Mouse (Mus musculus): Measurements from ENCODE around the gene Btnl2.

The Btnl2 gene

DNA sequence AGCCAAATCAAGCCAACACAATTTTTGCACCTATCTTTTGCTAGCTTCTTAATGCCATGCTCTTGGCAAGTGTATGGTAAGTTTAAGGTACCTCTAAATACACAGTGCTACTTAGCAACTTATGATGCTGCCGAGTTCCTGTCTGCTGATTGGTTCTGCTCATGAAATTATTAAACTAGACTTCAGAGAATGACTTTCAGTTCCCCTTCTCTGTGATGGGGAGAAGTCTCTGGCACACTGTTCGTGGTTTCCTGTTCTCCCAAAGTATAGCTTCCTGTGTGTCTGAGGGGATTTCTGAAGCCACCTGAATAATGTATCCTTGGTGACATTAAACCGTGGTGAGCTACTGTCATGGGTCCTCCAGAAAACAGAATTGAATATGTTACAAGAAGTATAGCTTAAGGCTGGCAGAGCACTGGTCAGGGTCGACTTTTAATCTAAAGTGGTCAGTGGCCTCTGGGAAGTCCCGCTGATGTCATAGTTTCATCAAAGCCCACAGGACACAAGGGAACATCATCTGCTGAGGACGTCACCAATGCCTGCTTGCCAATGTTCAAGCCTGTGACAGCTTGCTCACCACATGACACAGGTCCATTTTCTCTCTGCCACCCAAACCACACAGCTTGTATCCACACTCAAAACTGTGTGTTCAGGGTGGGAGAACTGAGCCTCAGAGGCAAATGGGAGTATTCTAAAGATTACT, 6.9 kb upstream of the Btnl2 start:
- no peak for DNase-seq (ENCODE audit: extremely low spot score, low spot score)

DNA sequence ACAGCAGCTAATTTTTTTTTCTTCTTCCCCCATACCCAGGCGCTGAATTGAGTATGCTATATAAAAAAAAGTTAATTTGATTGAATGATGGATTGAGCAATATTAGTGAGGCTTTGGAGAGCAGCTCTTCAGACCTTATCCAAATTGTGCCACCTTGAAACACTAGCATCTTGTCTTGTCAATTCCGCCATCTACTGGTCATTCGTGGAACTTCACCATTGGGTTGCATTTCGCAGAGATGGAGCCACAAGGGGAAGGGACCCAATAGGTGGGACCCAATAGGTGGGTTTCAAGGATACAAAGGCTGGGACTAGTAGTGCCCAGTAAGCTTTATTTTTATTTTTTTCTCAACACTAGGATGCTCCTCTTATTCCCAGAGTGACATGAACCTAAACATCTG, 5.2 kb upstream of the Btnl2 start:
- DNase-seq (ENCODE audit: extremely low spot score, low spot score), result peak; percentile 84

DNA sequence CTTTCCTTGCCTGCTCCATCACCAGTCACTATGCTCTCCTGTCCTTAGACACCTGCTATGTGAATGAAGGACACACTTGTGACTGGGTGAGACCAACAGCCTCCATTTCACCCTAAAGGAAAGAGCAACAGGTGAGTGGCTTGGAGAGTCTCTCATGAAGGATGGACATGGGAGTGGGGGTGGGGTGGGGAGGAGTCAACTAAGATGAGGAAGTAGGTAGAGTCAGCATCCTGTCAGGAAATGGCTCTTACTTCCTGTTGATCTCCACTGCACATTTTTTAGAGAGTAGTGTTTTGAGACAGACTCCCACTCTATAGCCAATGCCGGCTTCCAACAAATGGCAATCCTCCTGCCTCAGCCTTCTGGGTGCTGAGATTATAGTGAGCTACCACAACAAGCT, 318 bp downstream of the Btnl2 start:
- no peak for DNase-seq (ENCODE audit: extremely low spot score, low spot score)

DNA sequence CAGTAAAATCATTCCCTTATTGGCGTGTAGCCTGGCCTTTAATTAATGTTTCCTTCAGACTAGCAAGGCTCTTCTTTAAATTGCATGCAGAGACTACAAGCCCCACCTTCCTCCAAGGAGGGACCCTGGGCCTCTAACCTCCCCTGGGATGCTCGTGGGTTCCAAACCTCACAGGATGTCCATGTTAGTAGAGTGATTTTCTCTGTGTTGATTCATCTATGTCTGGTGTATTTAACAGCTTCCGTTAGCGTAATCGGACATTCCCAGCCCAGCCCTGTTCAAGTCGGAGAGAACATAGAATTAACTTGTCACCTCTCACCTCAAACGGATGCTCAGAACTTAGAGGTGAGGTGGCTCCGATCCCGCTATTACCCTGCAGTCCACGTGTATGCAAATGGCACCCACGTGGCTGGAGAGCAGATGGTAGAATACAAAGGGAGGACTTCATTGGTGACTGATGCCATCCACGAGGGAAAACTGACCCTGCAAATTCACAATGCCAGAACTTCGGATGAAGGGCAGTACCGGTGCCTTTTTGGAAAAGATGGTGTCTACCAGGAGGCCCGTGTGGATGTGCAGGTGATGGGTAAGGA, 8.4 kb downstream of the Btnl2 start:
- DNase-seq (ENCODE audit: extremely low spot score, low spot score), result no peak

DNA sequence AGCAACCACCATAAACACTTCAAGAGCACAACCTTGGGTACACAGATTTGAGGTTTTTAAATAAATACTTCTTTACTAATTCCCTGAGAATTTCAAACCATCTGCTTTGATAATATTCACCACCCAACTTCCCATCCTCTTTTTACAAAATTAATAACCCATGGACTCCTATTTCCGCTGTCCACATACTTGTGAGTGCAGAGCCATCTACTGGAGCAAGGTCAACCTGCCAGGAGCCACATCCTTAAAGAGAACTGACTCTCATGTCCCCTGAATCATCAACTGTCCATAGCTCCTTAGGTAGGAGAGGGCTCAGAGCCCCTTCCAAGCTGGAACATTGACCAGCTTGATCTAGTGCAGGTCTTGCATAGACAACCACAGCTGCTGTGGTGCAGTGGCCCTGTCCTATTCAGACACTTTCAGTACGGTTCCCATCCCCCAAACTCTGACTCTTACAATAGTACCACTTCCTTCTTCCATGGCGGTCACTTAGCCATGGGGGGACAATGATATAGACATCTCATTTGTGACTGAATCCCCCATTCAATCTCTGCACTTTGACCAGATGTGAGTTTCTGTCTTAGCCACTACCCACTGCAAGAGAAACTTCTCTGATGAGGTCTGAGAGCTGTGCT, 9.2 kb downstream of the Btnl2 start:
- DNase-seq (ENCODE audit: extremely low spot score, low spot score), result no peak

DNA sequence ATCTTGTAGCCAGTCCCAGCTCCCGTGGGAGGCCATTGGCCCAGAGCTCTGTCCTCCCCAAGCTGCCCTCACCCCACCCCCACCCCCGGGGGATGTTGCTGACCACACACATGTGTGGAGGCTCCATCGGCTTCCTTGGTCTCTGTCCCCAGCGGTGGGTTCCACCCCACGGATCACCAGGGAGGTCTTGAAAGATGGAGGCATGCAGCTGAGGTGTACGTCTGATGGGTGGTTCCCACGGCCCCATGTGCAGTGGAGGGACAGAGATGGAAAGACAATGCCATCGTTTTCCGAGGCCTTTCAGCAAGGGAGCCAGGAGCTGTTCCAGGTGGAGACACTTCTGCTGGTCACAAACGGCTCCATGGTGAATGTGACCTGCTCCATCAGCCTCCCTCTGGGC, 10.4 kb downstream of the Btnl2 start:
- no peak for DNase-seq (ENCODE audit: extremely low spot score, low spot score)

DNA sequence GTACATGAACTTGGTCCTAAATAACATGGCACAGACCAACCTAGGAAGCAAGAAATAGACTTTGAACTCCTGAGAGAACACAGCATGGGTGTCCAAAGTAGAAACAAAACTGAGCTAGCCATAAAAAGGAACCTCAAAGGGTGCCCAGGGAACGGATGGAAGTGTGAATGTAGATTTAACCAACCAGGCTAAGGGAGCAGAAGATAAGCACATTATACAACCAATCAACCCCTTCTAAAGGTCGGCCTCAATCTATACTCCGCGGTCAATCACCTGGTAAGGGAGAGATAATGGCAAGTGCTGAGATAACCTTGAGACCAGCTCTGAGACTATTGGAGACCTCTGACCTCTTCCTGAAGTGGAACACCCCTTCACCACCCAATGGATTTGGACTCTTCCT, 15.9 kb downstream of the Btnl2 start:
- DNase-seq (ENCODE audit: extremely low spot score, low spot score), result no peak

DNA sequence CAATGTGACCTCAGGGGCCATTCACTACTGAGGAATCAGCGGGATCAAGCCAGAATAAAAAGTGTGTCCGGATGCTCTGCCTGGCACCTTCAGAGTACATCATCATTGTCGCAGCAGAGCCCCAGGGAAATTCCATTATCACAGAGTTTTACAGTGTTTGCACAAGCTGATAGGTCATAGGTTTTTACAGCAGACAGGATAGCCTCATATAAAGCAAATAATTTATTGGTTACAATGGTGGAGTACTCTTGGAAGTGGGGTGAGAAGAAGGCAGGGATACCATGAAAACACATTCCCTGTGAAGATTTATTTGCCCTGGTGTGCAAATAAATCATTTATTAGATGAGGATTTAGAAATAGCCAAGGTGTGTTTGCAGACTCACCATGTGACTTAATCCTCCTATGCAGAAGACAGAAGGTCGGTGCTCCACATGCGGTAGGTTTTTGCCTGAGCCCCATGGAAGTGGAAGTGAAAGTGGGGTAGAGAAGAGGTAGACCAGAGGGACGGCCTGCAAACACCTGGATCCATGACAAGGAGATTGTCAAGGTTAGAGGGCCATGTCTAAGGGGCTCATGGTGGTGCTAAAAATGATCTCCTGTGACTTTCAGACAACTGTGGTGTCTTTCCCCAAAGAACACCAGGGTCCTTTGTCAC, 18.6 kb downstream of the Btnl2 start:
- DNase-seq (ENCODE audit: extremely low spot score, low spot score), result no peak

DNA sequence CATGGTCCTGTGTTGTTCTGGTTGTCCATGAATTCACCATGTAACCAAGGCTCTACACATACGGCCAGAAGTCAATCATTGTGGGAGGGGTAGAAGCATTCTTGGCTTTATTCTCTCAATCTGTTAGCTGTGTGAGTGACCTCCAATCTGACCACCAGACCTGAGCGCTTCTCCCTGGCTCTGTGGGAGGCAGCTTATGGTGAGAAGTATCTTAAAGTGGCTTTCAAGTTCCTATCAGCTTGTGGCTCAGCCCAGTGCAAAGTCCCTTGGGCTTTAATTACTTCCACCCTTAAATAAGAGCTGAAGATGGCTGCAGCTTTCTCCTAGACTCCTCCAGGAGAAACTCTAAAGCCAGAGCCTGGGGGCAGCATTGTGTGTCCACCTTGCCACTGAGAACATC, 22.2 kb downstream of the Btnl2 start, which contains the start of gene Btnl1:
Gene Btnl1 (plus strand): TSS at position 286 of the 400 bp plus-strand sequence.
- DNase-seq (ENCODE audit: extremely low spot score, low spot score), result no peak

DNA sequence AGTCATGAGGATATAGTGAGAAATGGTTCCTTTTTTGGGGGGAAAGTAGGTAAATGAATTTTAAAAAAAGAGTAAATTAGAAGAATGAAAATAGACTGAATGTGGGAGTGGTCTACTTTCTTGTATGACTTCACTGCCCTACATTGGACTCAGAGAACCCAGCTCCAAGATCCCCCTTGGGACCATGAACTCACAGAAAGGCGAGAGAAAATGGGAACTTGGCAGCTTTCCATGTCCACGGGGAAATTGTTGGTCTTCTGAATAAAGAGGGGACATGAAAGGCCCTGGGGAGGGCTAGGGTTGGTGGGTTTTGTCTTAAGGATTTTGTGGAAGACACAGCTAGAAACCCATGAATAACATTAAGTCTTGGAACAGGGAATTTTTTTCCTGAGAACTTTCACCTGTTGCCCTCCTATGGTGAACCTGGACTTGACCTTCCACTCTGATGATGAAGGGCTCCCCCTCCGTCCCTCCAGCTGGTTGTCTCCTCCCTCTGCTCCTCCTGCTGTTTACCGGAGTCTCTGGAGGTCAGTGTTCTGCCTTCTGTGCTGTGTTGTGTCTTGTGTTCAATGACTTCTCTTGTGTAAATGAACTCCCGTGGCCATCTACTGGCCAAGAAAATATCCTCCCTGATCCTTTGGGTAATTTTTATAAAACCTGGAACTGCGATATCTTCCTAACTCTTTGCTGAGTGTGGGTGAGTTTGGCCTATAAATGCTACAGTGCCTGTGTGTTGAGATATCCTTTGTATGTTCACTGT, 23.0 kb downstream of the Btnl2 start:
- DNase-seq (ENCODE audit: extremely low spot score, low spot score), result no peak

DNA sequence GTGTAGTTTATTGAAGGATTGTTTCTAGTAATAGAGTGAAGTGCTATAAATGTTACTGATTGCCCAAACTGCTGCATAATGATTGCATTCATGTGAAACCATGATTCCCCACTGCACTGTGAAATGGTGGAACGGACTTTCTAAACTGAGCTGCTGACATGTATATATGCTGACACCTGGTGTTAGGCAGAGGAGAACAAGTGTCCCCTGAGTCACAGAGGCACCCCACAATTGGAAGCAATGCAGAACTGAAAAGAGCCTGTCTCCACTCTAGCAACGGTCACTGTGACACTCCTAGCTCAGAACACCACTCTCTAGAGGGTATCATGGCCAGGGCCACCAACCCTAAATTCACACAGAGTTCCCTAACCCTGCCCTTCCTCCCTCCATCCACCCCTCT, 24.1 kb downstream of the Btnl2 start:
- no peak for DNase-seq (ENCODE audit: extremely low spot score, low spot score)

DNA sequence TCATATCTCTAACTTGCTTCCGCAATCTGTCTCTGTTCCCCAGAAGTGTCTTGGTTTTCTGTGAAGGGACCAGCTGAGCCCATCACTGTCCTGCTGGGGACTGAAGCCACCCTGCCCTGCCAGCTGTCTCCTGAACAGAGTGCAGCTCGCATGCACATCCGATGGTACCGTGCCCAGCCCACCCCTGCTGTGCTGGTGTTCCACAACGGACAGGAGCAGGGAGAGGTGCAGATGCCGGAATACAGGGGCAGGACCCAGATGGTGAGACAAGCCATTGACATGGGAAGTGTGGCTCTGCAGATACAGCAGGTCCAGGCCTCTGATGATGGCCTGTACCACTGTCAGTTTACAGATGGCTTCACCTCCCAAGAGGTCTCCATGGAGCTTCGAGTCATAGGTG, 24.8 kb downstream of the Btnl2 start:
- no peak for DNase-seq (ENCODE audit: extremely low spot score, low spot score)

DNA sequence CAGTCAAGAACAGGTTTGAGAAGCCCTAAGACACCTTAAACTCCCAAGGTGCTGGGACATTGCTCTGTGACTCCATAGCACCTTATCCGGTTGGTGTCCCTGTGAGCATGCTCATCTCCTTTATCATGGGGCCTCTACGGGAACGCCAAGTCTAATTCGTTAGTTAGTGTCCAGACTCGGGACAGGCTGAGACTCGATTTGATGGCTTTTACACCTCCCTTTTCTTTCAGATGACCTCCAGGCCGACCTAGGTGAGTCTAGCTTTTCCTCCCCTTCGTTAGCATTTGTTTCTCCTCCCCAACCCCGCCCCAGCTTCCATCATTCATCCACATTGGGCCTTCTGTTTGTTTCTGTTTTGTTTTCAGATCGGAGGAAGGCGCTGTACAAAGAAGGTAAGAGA, 27.3 kb downstream of the Btnl2 start:
- no peak for DNase-seq (ENCODE audit: extremely low spot score, low spot score)

DNA sequence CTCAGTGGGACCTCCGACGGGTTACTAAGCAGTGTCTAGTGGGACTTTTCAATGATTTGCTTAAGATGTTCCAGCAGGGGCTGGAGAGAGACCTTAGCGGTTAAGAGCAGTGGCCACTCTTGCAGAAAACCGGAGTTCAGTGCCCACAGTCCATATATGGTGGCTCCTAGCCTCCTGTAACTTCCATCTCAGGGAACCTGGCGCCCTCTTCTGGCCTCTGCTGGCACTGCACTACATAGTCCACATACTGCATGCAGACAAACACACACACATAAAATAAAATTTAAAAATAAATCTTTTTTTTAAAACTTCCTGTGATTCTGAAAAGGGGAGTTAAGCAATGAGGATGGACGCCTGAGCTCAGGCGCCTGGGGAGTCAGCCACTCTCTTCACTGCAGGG, 28.6 kb downstream of the Btnl2 start:
- DNase-seq (ENCODE audit: extremely low spot score, low spot score), result peak; percentile 20

DNA sequence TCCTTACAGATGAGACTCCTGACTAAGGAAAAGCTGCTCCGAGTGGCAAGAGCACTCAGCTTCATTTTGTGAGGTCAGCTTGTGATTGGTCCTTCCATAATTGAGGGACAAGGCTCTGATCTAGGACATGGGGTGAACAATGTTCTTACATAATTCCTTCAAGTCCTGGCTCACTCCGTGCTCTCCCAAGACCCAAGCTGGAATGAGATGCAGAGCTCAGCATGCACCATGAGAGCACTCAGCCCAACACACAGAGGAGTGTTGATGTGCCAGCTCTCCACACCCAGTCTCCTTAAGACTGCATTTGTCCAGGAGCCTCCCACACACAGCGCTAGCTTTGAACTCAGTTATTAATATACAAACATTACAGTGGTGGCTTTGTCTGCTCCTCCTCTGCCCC, 30.1 kb downstream of the Btnl2 start:
- DNase-seq (ENCODE audit: extremely low spot score, low spot score), result no peak

DNA sequence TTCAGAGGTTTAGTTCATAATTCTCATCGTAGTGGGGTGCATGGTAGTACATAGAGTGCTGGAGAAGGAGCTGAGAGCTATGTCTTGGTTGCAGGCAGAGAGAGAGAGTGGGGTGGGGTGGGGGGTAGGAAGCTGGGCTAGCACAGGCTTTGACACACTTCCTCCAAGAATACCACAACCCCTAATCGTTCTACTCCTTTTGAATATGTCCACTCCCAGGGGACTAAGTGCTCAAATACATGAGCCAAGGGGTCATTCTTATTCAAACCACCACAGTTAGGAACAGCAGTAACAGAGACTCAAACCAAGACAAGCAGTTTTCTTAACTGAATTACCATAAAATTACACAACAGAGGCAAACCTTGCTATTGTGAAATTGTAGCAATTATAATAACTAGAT, 32.0 kb downstream of the Btnl2 start:
- DNase-seq (ENCODE audit: extremely low spot score, low spot score), result no peak

DNA sequence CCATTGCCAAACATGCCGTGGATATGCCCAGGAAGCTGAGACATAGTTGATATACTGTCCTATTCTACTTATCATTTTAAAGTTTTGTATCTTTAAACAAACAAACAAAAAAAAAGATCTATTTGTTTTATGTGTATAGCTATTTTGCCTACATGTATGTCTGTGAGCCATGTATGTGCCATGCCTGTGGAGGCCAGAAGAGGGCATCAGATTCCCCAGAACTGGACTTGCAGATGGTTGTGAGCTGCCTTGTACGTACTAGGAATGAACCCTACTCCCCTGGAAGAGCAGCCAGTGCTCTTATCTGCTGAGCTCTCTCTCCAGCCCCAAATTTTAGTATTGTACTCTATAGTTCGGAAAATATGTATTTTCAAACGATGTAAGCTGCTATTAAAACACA, 33.9 kb downstream of the Btnl2 start:
- peak; percentile 31 for DNase-seq (ENCODE audit: extremely low spot score, low spot score)

DNA sequence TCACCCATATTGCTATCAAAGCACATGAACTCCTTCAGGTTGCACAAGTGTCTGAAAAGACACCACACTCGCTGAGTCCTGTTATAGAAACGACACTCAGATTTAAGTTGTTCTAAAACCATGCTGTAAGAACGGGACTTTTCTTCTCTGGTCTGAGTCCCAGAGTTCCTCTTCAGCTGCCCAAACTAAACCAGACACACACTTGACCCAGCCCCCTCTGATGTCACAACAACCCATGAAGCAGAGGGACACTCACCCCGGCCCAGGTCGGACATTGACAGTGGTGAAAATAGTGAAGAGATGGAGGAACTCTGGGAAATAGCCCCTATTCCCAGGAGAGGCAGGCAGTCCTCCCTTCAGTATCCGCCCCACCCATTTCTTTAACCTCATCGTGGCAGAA, 36.9 kb downstream of the Btnl2 start:
- no peak for DNase-seq (ENCODE audit: extremely low spot score, low spot score)

DNA sequence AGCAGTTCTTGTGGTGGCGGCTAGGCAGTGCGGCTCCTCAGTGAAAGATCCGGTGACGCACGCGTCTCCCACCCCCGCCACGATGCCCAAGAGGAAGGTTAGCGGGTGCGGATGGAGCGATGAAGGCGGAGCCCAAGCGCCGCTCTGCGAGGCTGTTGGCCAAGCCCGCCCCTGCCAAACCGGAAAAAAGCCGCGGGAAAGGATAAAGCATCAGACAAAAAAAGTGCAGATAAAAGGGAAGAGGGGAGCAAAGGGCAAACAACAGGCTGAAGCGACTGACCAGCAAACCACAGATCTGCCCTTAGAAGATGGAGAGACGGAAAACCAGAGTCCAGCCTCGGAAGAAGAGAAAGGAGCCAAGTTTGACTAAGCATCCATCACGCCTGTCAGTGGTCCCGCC, 37.7 kb downstream of the Btnl2 start:
- DNase-seq (ENCODE audit: extremely low spot score, low spot score), result peak; percentile 61

DNA sequence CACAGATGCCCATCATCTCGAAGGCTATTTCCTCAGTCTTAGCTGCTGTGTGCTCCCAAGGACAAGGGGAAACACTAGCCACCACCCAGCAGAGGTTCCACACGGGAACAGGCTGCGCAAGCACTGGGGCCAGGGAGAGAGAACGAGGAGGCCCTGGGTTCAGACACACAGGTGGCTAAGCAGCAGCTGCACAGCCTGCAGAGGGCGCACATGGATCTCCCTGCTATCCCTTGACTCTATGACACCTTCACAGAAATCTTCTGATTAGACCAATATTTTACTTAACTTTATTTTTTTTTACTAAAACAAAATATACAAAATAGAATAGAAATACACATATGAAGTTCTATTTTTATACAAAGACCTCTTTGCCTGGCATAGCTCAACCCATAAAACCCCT, 42.7 kb downstream of the Btnl2 start:
- DNase-seq (ENCODE audit: extremely low spot score, low spot score), result no peak

DNA sequence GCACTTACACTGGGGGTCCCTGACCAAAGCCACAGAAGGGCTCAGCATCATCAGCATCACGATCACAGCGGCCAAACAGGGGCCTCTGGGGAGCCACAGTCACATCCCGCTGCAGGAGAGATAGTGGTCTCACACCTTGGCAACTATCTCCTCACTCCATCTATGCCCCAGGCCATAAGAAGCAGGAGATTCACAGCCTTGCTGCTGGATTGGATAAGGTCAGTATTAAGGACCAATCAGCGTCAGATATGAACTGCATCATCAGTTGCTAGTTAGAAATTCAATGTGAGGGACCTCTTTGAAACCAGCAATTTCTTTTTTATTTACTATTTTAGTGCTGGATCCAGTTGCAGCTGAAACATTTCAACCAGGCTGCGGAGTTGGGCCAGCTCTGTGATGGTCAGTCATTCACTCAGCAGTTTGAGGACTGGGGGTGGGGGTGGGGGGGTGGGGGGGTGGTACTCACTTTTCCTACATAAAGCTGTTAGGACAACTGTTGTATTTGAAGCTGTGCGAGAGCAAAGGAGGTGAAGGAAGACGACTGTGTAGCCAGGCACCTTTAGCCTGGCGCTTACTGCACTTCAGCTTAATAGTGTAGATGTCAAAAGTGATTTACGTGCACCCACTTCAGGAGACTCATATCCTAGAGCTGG, 43.6 kb downstream of the Btnl2 start:
- peak; percentile 26 for DNase-seq (ENCODE audit: extremely low spot score, low spot score)
